Mouse (Mus musculus) testis, adult 2 months (tissue): Measurements from ENCODE around the gene Etl4.

Experiments used
- CTCF ChIP-seq: fragments of 200-500 bp; IDR thresholded peaks from 2 replicates; pipeline ENCODE4 v1.5.1; 2012; ENCODE audit warnings: low read depth, mild to moderate bottlenecking, inconsistent platforms, low read length, moderate library complexity; ENCODE audit not compliant: control insufficient read depth, insufficient read depth, insufficient replicate concordance
- POLR2A ChIP-seq: fragments of 200-500 bp; IDR thresholded peaks from 2 replicates; pipeline ENCODE4 v1.6.1; 2012; ENCODE audit warnings: low read depth, mild to moderate bottlenecking, inconsistent platforms, low read length, moderate library complexity; ENCODE audit not compliant: control insufficient read depth

- TF ChIP-seq CTCF (no peak), POLR2A (no peak)
These were observed 415.4 kb downstream of the Etl4 start for GRCm38 (mm10) chr2:20324954-20325353.
